Mouse (Mus musculus) heart, adult 8-10 months (tissue): Measurements from ENCODE around the gene Banp. TPM values are rescaled to one million over a fixed set of nuclear protein-coding genes. Genes with fewer than 3 reads are reported as not detected.

ENCODE experiments used
- DNase-seq: peaks from one replicate; pipeline ENCODE4 v3.0.0; 2022; ENCODE audit warnings: low spot score
- microRNA-seq: library from miRNA; unstranded; fragments of <30 nt; microRNA quantifications from one replicate; pipeline ENCODE4 v1.2.0, GENCODE M21; 2022
- total RNA-seq, 4 experiments: library from RNA; stranded (reverse); gene quantifications; 2 replicates each; pipeline ENCODE4 v1.2.4; 2022

The Banp gene
- total RNA-seq, 4 experiments from 2014 or later: 7.6 to 24.8 (median 17.2) TPM

- no peak for DNase-seq
Measured at GRCm38 (mm10) chr8:122058951-122059350, 109.4 kb downstream of the Banp start.

DNA sequence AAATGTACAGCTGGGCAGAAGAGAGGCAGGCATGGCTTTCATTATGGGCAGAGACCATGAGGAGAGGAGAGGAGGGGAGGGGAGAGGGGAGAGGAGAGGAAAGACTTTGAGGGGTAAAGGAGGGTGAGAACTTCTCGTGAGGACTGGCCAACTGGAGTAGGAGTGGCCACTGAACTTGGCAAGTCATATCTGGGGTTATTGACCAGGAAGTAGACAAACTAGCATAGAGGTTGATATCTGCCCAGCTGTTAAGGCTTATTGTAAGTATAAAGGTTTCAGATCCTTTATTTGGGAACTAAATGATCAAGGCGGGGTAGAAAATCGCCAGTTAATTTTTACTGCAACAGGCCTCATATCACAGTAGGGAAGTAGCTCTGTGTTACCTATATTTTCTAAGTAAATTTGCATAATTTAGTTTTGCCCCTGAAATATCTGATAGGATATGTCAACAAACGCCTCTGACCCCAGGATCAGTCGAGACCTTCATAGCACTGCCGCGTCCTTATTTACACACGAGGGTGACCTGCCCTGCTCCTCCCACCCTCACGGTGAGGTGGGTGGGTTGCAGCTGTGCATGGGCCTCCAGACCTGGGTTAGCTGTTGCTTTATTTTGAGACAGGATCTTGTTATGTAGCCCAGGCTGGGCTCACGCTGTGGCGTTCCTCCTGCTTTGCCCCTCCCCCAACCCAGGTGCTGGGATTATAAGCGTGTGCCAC lies 113.1 kb downstream of the Banp start:
- no peak for DNase-seq

DNA sequence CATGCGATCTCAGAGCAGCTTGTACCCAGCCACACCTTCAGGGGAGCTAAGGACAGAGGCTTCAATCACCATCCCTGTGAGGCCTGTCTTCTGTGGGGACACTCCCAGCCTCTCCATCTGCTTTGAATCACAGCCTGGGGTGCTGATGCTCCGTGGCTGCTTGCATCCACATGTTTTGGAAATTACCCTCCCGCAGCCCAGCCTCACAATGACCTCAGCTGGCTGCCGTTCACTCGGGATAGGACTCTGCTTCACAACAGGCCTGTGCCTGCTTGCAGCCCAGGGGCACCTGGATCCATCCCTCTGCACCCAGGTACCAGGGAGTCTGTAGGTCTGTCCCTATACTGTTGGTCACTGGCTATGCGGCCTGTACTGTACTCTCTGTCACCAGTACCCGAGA lies 114.8 kb downstream of the Banp start:
- DNase-seq: no peak

DNA sequence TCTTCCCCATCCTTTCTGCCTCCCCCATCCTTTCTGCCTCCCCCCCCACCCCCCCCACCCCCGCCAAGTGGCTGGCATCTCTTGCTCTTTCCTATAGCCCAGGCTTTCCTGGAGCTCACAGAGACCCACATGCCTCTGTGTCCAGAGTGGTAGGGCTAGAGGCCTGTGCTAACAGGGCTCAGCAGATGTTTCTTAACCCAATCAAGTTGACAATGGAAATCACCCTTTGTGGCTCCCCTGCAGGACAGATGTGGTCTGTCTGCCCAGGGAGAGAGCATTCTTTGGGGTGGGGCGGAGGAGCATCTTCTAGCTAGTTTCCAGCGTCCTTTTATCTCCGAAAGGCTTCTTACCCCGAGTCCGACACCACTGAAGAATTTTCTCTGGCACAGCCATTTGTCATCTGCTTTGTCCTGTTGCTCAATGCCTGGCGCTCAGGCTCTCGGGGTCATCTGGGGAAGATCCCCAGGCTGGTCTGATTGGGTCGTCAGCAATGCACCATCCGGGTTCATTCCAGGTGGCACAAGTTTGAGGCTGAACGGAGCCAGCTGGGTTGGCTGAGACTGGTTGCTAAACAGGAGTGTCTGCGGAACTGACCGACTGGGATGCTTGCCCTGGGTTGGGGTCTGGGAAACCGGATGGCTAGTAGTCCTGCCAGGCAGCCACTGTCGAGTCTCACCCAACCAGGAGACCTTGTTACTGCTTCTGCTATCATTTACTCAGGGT lies 118.4 kb downstream of the Banp start:
- no peak for DNase-seq

GRCm38 (mm10) chr8:122068609-122069008 lies 119.1 kb downstream of the Banp start:
- no peak for DNase-seq

GRCm38 (mm10) chr8:122069281-122069680 lies 119.7 kb downstream of the Banp start:
- no peak for DNase-seq

DNA sequence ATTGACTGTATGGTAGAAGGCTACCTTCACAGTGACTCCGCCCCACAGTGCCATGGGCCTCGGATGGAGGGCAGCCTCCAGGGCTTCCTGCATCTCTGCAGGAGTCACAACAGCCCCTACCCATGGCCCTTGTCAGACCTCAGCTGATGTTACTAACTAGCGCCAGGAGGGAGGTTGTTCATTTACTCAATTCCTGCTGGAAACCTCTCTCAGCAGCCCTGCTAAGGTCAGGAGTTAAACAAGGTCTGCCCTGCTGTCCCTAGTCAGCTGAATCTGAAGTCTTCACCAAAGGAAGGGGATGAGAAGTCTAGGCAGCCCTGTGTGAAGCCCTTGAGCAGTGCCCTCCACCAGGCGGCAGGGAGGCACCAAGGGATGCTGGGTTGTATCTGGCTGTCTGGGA lies 121.6 kb downstream of the Banp start:
- no peak for DNase-seq

- DNase-seq: no peak
Measured at GRCm38 (mm10) chr8:122073964-122074363, 124.4 kb downstream of the Banp start.

DNA sequence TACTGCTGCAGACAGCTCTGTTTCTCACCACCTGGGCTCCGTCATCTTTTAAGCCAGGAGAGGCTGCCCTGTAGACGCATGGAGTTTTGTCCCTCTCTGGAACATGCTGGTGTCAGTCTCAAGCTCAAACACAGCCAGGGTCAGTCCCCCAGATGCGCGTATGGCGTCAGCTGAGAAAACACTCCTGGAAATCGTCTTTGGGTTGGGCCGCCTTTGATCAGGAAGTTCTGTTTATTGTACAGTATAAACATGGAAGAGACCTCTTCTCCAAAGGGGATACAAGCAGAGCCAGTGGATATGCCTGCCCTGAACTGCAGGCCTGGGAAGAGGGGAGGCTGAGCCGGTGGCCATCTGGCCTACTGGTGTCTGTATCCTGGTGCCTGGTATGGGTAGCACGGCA lies 124.9 kb downstream of the Banp start:
- no peak for DNase-seq

- no peak for DNase-seq
Measured at GRCm38 (mm10) chr8:122074977-122075376, 125.4 kb downstream of the Banp start.

GRCm38 (mm10) chr8:122076183-122076842 lies 126.8 kb downstream of the Banp start:
- DNase-seq: no peak

GRCm38 (mm10) chr8:122078321-122078720 lies 128.8 kb downstream of the Banp start:
- no peak for DNase-seq

Small RNA genes lying within 50 kb of the gene (microRNA-seq; reads per million reads assigned to microRNA genes)
- gene Mir7237: not detected

Other genes with a start within 250 kb of the Banp start
- gene Jph3, start 220.1 kb upstream of the Banp start, total RNA-seq: under 1 TPM in 1 of 4 experiments, not detected in 3; 0.16 TPM
- 10 to 100 TPM; 12.5 to 14.9 (median 12.9) TPM for gene Klhdc4, start 120.2 kb upstream of the Banp start, total RNA-seq
- gene Slc7a5, start 42.1 kb upstream of the Banp start, total RNA-seq: 1 to 10 TPM; 3.8 to 4.8 (median 4.2) TPM
- under 1 TPM in 1 of 4 experiments, not detected in 3; 0.23 TPM for gene Car5a, start 4.8 kb upstream of the Banp start, total RNA-seq